8 mouse cellular contexts compared by ENCODE assay signal in genomic region chr14:55885791-55886271, GRCm38 (mm10). TPM values are rescaled to one million over a fixed set of nuclear protein-coding genes. Genes with fewer than 3 reads are reported as not detected.
DNase-seq lines count a peak whose midpoint lies in the region; ATAC-seq lines count a peak whose summit lies in the region.

No protein-coding gene starts in this region.

- H3K9ac ChIP-seq in embryonic facial prominence, embryonic 12.5 days = peak overlapping the region; percentile 83
- H3K9ac ChIP-seq in heart, embryonic 14.5 days (ENCODE audit: low read length) = peak overlapping the region; percentile 93

- ATAC-seq in embryonic facial prominence, embryonic 12.5 days (ENCODE audit: insufficient number of reproducible peaks, insufficient read depth, low FRiP score, low TSS enrichment) = no peak
- no peak for ATAC-seq in heart, embryonic 14.5 days (ENCODE audit: insufficient number of reproducible peaks, insufficient read depth, low FRiP score, low read depth)

- H3K9me3 ChIP-seq in embryonic facial prominence, embryonic 12.5 days = no peaks in the 10 kb centered on the region
- no peaks in the 10 kb centered on the region for H3K9me3 ChIP-seq in heart, embryonic 14.5 days (ENCODE audit: control insufficient read depth, low read length)

- no peaks in the 10 kb centered on the region for H3K27me3 ChIP-seq in embryonic facial prominence, embryonic 12.5 days
- H3K27me3 ChIP-seq in heart, embryonic 14.5 days (ENCODE audit: control insufficient read depth, insufficient read depth, low read length) = no peaks in the 10 kb centered on the region

- H3K36me3 ChIP-seq in embryonic facial prominence, embryonic 12.5 days = peaks cover 46% of the 10 kb centered on the region
- H3K36me3 ChIP-seq in heart, embryonic 14.5 days (ENCODE audit: control insufficient read depth, insufficient read depth, low read length) = peaks cover 48% of the 10 kb centered on the region

- peaks cover 25% of the 10 kb centered on the region for H3K4me1 ChIP-seq in embryonic facial prominence, embryonic 12.5 days
- H3K4me1 ChIP-seq in heart, embryonic 14.5 days (ENCODE audit: control insufficient read depth in 2 of 2, insufficient read depth in 2 of 2, low read length in 2 of 2) = peaks cover 14 to 26% of the 10 kb centered on the region in 2 experiments

- 5% methylated on average over 16 of the region's 16 CpGs for WGBS in embryonic facial prominence, embryonic 12.5 days
- WGBS in heart, embryonic 14.5 days = 4% methylated on average over 16 of the region's 16 CpGs

- H3K27ac ChIP-seq in embryonic facial prominence, embryonic 12.5 days = peak overlapping the region; percentile 93
- H3K27ac ChIP-seq in heart, embryonic 14.5 days (replicated peaks in 1 of 2; ENCODE audit: control insufficient read depth in 1 of 2, insufficient read depth in 1 of 2, low read depth in 2 of 2, low read length in 2 of 2) = peak overlapping the region; percentile 79 to 94

- H3K4me2 ChIP-seq in embryonic facial prominence, embryonic 12.5 days (replicated peaks) = peak overlapping the region; percentile 84
- H3K4me2 ChIP-seq in heart, embryonic 14.5 days (ENCODE audit: low read length) = peak overlapping the region; percentile 81

- H3K4me3 ChIP-seq in embryonic facial prominence, embryonic 12.5 days = peak overlapping the region; percentile 81
- peak overlapping the region; percentile 84 for H3K4me3 ChIP-seq in heart, embryonic 14.5 days (ENCODE audit: control insufficient read depth in 1 of 2, insufficient read depth in 1 of 2, low read depth in 1 of 2, low read length in 2 of 2)

- DNase-seq in urinary bladder, adult 2 months (ENCODE audit: low spot score) = peak; percentile 40
- no peak for DNase-seq in urinary bladder, postnatal 10 days (ENCODE audit: low spot score)
- DNase-seq in kidney, postnatal 10 days = peak; percentile 72
- DNase-seq in lung, postnatal 10 days = peak; percentile 72
- DNase-seq in right cerebral cortex, postnatal 10 days (ENCODE audit: low spot score in 2 of 2) = peak; percentile 60 to 61
- DNase-seq in yolk sac, embryonic 10.5 days (ENCODE audit: low spot score) = no peak

RNA-seq across cellular contexts. Expression of gene Khnyn, which starts 1.1 kb away (rescaled TPM):
- 26.2 and 26.8 TPM in 2 replicates for polyA plus RNA-seq in urinary bladder, adult 2 months (2012; rRNA removed)
- 31.6 and 31.8 TPM in 2 replicates for polyA plus RNA-seq in embryonic facial prominence, embryonic 12.5 days (2016; fragmentation: Nextera tagmentation; extraction: Ambion mirVana)
- 5.7 and 6.1 TPM in 2 replicates for polyA plus RNA-seq in heart, embryonic 14.5 days (2014; fragmentation: Nextera tagmentation; extraction: Ambion mirVana)

RNA-seq across cellular contexts. Expression of gene Cbln3, which starts 1.6 kb away (rescaled TPM):
- polyA plus RNA-seq in urinary bladder, adult 2 months (2012; rRNA removed) = 0.22 and 0.45 TPM in 2 replicates
- polyA plus RNA-seq in embryonic facial prominence, embryonic 12.5 days (2016; fragmentation: Nextera tagmentation; extraction: Ambion mirVana) = 0.28 and 0.42 TPM in 2 replicates
- polyA plus RNA-seq in heart, embryonic 14.5 days (2014; fragmentation: Nextera tagmentation; extraction: Ambion mirVana) = 0.24 and 0.61 TPM in 2 replicates

RNA-seq across cellular contexts. Expression of gene Sdr39u1, which starts 14.3 kb away (rescaled TPM):
- 54.6 and 63.6 TPM in 2 replicates for polyA plus RNA-seq in urinary bladder, adult 2 months (2012; rRNA removed)
- 69.9 and 77.7 TPM in 2 replicates for polyA plus RNA-seq in embryonic facial prominence, embryonic 12.5 days (2016; fragmentation: Nextera tagmentation; extraction: Ambion mirVana)
- 51.6 and 52.1 TPM in 2 replicates for polyA plus RNA-seq in heart, embryonic 14.5 days (2014; fragmentation: Nextera tagmentation; extraction: Ambion mirVana)

RNA-seq across cellular contexts. Expression of gene Nynrin, which starts 32.0 kb away (rescaled TPM):
- polyA plus RNA-seq in urinary bladder, adult 2 months (2012; rRNA removed) = 6.2 and 11.2 TPM in 2 replicates
- polyA plus RNA-seq in embryonic facial prominence, embryonic 12.5 days (2016; fragmentation: Nextera tagmentation; extraction: Ambion mirVana) = 41.4 and 41.7 TPM in 2 replicates
- 11.0 and 12.4 TPM in 2 replicates for polyA plus RNA-seq in heart, embryonic 14.5 days (2014; fragmentation: Nextera tagmentation; extraction: Ambion mirVana)

RNA-seq across cellular contexts. Expression of gene Cma1, which starts 58.6 kb away (rescaled TPM):
- 8.6 and 9.9 TPM in 2 replicates for polyA plus RNA-seq in urinary bladder, adult 2 months (2012; rRNA removed)
- polyA plus RNA-seq in embryonic facial prominence, embryonic 12.5 days (2016; fragmentation: Nextera tagmentation; extraction: Ambion mirVana) = 0.60 and 0.85 TPM in 2 replicates
- polyA plus RNA-seq in heart, embryonic 14.5 days (2014; fragmentation: Nextera tagmentation; extraction: Ambion mirVana) = 2.6 and 3.5 TPM in 2 replicates

Comparison
In these comparisons a context has a peak if more than half of its experiments do, and no peak if none do; other contexts are left out.
1. DNase-seq: peak in urinary bladder, adult 2 months (single experiment), kidney, postnatal 10 days (single experiment), lung, postnatal 10 days (single experiment) and right cerebral cortex, postnatal 10 days (2 of 2); none in urinary bladder, postnatal 10 days (single experiment) and yolk sac, embryonic 10.5 days (single experiment).